Mouse (Mus musculus) forebrain, postnatal 0 days (tissue): ENCODE measurements at regions not wholly inside any gene's neighbourhood (a gene's known extent, or its start where the extent isn't known, plus 50 kb on each side); places are given as distances from the start of the nearest gene placed in this dataset.

ENCODE experiments used
- ATAC-seq: fragments of 200-750 bp; cut with Nextera tagmentation; 2 replicates; pipeline ENCODE4 v1.8.0; 2017; ENCODE audit warnings: mild to moderate bottlenecking, moderate library complexity
- DNase-seq: peaks from one replicate; pipeline ENCODE4 v3.0.0-alpha.2; 2015
- H3K27ac ChIP-seq: fragments of 300-500 bp; sonication (generic); 2 replicates; pipeline ENCODE4 v1.5.1; 2014; ENCODE audit warnings: low read depth, mild to moderate bottlenecking, antibody characterized with exemption, low read length, moderate library complexity, mixed read lengths
- H3K27me3 ChIP-seq: fragments of 300-500 bp; sonication (generic); 2 replicates; pipeline ENCODE4 v1.6.1; 2014; ENCODE audit warnings: mild to moderate bottlenecking, low read length, mixed read lengths; ENCODE audit not compliant: insufficient read depth
- H3K36me3 ChIP-seq: fragments of 300-500 bp; sonication (generic); 2 replicates; pipeline ENCODE4 v1.6.1; 2014; ENCODE audit warnings: mild to moderate bottlenecking, moderate library complexity; ENCODE audit not compliant: insufficient read depth
- H3K4me1 ChIP-seq: fragments of 300-500 bp; sonication (generic); 2 replicates; pipeline ENCODE4 v1.6.1; 2014; ENCODE audit warnings: antibody characterized with exemption; ENCODE audit not compliant: insufficient read depth
- H3K4me2 ChIP-seq: fragments of 300-500 bp; sonication (generic); 2 replicates; pipeline ENCODE4 v1.6.1; 2014; ENCODE audit warnings: low read depth, mild to moderate bottlenecking, moderate library complexity
- H3K4me3 ChIP-seq: fragments of 300-500 bp; sonication (generic); 2 replicates; pipeline ENCODE4 v1.5.1; 2014; ENCODE audit warnings: low read depth, low read length, mixed read lengths
- H3K9ac ChIP-seq: fragments of 300-500 bp; sonication (generic); 2 replicates; pipeline ENCODE4 v1.6.1; 2014; ENCODE audit warnings: mild to moderate bottlenecking
- H3K9me3 ChIP-seq: fragments of 300-500 bp; sonication (generic); 2 replicates; pipeline ENCODE4 v1.6.1; 2016; ENCODE audit warnings: low read length
- CTCF ChIP-seq: sonication (generic); IDR thresholded peaks from 2 replicates; pipeline ENCODE4 v1.5.1; 2016; ENCODE audit warnings: antibody characterized with exemption, control low read depth, low read depth
- WGBS: fragments of 180-500 bp; shearing (Covaris S2); extraction: QIAGEN DNeasy Blood & Tissue Kit; methylation state at CpG from one replicate; pipeline ENCODE4 v1.1.7; 2014; 5-methylcytosine and 5-hydroxymethylcytosine counted together

- no peak overlapping the region for H3K27ac ChIP-seq
- H3K27me3 ChIP-seq, result no peaks in the 10 kb centered on the region
- no peaks in the 10 kb centered on the region for H3K9me3 ChIP-seq
- no peak overlapping the region for H3K4me2 ChIP-seq
- H3K4me1 ChIP-seq, result peaks cover 6% of the 10 kb centered on the region; the same call in 1 of the 2 replicates
- H3K9ac ChIP-seq, result no peak overlapping the region
- no peak for DNase-seq
- no peaks in the 10 kb centered on the region for H3K36me3 ChIP-seq
- no peak overlapping the region for H3K4me3 ChIP-seq
- TF ChIP-seq CTCF, result no peak
- ATAC-seq, result no peak
- WGBS, result 52% methylated on average over 2 of the region's 2 CpGs
Measured at GRCm38 (mm10) chr3:133617036-133617435, 72.1 kb upstream of the Tet2 start.

DNA sequence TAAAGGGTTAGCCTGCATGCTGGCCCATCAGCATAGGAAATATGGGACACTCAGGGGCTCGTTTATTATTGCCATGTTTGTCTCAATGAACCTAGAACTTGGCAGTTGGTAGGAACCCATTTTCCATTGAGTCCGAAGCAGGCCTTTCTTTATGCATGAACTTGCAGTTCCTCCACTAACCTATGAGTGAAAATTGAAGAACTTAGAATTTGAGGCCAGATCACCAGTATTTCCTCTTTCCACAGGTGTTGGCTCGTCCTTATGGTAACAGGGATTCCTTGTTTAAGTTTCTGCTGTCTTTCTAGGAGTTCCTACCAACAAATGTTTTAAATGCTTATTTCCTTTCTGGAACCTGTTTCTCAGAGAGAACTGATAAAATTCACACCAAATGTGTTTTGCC, 73.6 kb upstream of the Tet2 start:
- H3K4me3 ChIP-seq, result no peak overlapping the region
- H3K27ac ChIP-seq, result no peak overlapping the region
- H3K36me3 ChIP-seq, result no peaks in the 10 kb centered on the region
- no peak for TF ChIP-seq CTCF
- H3K4me1 ChIP-seq, result peaks cover 6% of the 10 kb centered on the region; the same call in 1 of the 2 replicates
- ATAC-seq, result no peak
- WGBS, result 94% methylated on average over 3 of the region's 3 CpGs
- H3K4me2 ChIP-seq, result no peak overlapping the region
- no peaks in the 10 kb centered on the region for H3K27me3 ChIP-seq
- no peak for DNase-seq
- H3K9me3 ChIP-seq, result no peaks in the 10 kb centered on the region
- no peak overlapping the region for H3K9ac ChIP-seq

GRCm38 (mm10) chr3:133623201-133623744, 78.3 kb upstream of the Tet2 start:
- 70% methylated on average over 9 of the region's 9 CpGs for WGBS
- H3K9ac ChIP-seq, result no peak overlapping the region
- DNase-seq (no peak), ATAC-seq (no peak)
- no peak overlapping the region for H3K4me3 ChIP-seq
- no peaks in the 10 kb centered on the region for H3K27me3 ChIP-seq
- no peaks in the 10 kb centered on the region for H3K36me3 ChIP-seq
- H3K9me3 ChIP-seq, result no peaks in the 10 kb centered on the region
- H3K4me1 ChIP-seq, result no peaks in the 10 kb centered on the region
- H3K27ac ChIP-seq, result no peak overlapping the region
- no peak for TF ChIP-seq CTCF
- no peak overlapping the region for H3K4me2 ChIP-seq

- H3K4me2 ChIP-seq, result no peak overlapping the region
- H3K4me1 ChIP-seq, result no peaks in the 10 kb centered on the region
- no peaks in the 10 kb centered on the region for H3K27me3 ChIP-seq
- ATAC-seq (no peak), DNase-seq (no peak)
- no peaks in the 10 kb centered on the region for H3K9me3 ChIP-seq
- H3K27ac ChIP-seq, result no peak overlapping the region
- no peak overlapping the region for H3K4me3 ChIP-seq
- WGBS, result 80% methylated on average over 3 of the region's 3 CpGs
- TF ChIP-seq CTCF, result no peak
- no peak overlapping the region for H3K9ac ChIP-seq
- no peaks in the 10 kb centered on the region for H3K36me3 ChIP-seq
Measured at GRCm38 (mm10) chr3:133624079-133624875, 79.3 kb upstream of the Tet2 start.

- WGBS, result 87% methylated on average over 3 of the region's 3 CpGs
- Histone ChIP-seq H3K27me3 (no peaks in the 10 kb centered on the region), H3K4me2 (no peak overlapping the region), H3K36me3 (no peaks in the 10 kb centered on the region), H3K27ac (no peak overlapping the region), H3K9ac (no peak overlapping the region), H3K9me3 (no peaks in the 10 kb centered on the region), H3K4me3 (no peak overlapping the region), H3K4me1 (no peaks in the 10 kb centered on the region)
- ATAC-seq (no peak), DNase-seq (no peak)
- TF ChIP-seq CTCF, result no peak
Measured at GRCm38 (mm10) chr3:133625046-133625445, 80.1 kb upstream of the Tet2 start.

DNA sequence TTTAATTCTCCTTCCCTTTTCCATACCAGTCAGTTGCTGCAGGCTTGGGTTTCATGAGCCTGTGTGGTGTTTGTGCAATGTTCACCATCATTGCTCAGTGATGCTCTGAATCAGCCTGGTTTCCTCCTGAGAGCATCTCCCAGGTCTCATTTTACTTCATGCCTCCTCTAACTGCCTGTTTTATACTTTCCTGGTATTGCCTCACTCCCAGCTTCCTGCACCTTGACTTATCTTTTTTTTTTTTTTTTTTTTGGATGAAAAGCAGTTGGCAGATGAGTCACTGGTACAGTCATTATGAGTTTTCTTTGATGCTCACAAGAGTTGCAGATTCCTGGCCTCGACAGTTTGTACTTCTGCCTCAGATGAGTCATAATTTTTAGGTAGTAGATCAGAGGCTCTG, 81.5 kb upstream of the Tet2 start:
- Histone ChIP-seq H3K4me1 (no peaks in the 10 kb centered on the region), H3K9me3 (no peaks in the 10 kb centered on the region), H3K36me3 (no peaks in the 10 kb centered on the region), H3K4me3 (no peak overlapping the region), H3K4me2 (no peak overlapping the region), H3K27me3 (no peaks in the 10 kb centered on the region), H3K27ac (no peak overlapping the region), H3K9ac (no peak overlapping the region)
- ATAC-seq (no peak), DNase-seq (no peak)
- TF ChIP-seq CTCF, result no peak
- 74% methylated on average over 1 of the region's 1 CpGs for WGBS

DNA sequence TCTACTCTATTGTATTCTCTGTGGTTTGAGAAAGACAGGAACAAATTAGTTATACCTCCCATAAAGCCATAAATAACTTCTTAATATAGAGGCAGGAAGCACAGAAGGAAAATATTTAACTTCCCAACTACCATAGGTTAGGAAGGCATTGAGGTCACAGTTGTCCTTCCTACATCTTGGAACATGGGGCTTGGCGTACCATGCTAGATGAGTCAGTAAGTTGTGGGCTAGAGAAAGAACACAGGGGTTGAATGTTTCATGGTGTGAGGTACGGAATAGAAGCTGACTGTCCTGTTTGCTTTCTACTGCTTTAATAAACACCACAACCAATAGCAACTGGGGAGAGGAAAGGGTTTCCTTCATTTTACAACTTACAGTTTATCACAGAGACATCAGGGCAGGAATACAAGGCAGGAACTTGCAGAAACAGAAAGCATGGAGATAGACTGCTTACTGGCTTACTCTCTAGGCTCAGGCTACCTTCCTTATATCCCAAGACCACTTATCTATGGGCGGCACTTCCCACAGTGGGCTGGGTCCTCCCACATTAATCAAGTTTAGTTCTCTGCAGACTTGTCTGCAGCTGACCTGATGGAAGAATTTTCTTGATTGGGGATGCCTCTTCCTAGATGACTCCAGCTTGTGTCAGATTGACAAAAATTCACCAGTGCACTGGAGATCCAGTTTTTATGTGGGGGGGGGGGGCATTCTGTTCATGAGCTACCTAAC, 82.3 kb upstream of the Tet2 start:
- Histone ChIP-seq H3K4me3 (no peak overlapping the region), H3K27me3 (no peaks in the 10 kb centered on the region), H3K9me3 (no peaks in the 10 kb centered on the region), H3K9ac (no peak overlapping the region), H3K36me3 (no peaks in the 10 kb centered on the region), H3K4me2 (no peak overlapping the region), H3K4me1 (no peaks in the 10 kb centered on the region), H3K27ac (no peak overlapping the region)
- WGBS, result 95% methylated on average over 3 of the region's 3 CpGs
- TF ChIP-seq CTCF, result no peak
- ATAC-seq (no peak), DNase-seq (no peak)
